Comparison of ENCODE assay signal across 8 mouse cellular contexts in the genomic region with DNA sequence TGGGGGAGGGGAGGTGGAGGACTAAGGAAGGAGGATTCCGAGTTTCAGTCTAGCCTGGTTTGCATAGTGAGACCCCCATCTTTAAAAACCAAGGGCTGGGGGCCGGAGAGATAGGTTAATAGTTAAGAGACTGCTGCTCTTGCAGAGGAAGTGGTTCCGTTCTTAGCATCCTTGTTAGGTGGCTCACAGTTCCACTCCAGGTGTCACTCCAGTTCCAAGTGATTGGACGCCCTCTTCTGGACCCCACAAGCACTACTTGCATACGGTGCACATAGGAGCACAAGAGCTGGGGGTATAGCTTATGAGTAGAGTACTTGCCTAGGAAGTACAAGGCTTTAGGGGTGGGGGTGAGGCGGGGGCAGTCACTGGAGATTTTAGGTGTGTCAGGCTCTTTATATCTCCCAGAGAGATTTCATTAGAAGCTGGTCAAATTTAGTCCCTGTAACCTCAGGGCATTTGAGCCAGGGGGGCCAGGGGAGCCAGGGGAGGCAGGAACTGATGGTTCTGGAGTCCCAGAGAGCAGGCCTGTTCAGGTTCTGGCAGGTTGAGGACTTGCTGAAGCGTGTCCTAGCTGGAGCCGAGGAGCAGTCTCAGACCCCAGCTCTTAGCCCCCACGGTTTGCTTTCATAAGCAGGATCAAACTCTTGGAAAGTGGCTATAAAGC. TPM values are rescaled to one million over a fixed set of nuclear protein-coding genes. Genes with fewer than 3 reads are reported as not detected.
A peak's percentile ranks its signal among the peaks of the same experiment; 100 is the strongest.
DNase-seq lines count a peak whose midpoint lies in the region; ATAC-seq and TF ChIP-seq lines count a peak whose summit lies in the region.

No protein-coding gene starts in this region.

- TF ChIP-seq POLR2A in testis, adult 2 months (IDR thresholded peaks at IDR 0.05; ENCODE audit: control insufficient read depth, low read depth, low read length): no peak
- TF ChIP-seq POLR2A in cerebellum, adult 2 months (IDR thresholded peaks at IDR 0.05; ENCODE audit: borderline replicate concordance, insufficient read depth, low read length): no peak
- no peak for TF ChIP-seq POLR2A in kidney, adult 2 months (IDR thresholded peaks at IDR 0.05; ENCODE audit: low read depth, low read length)

- H3K4me2 ChIP-seq in neural tube, embryonic 12.5 days (replicated peaks): peak overlapping the region; percentile 93

- H3K9me3 ChIP-seq in neural tube, embryonic 12.5 days: no peaks in the 10 kb centered on the region

- peaks cover 5% of the 10 kb centered on the region for H3K4me1 ChIP-seq in testis, adult 2 months (ENCODE audit: control insufficient read depth, insufficient read depth, low read length)
- H3K4me1 ChIP-seq in cerebellum, adult 2 months (ENCODE audit: control insufficient read depth, insufficient read depth, low read length): no peaks in the 10 kb centered on the region
- peaks cover 4% of the 10 kb centered on the region; the same call in 1 of the 2 replicates for H3K4me1 ChIP-seq in kidney, adult 2 months (ENCODE audit: control insufficient read depth, insufficient read depth, low read length)
- H3K4me1 ChIP-seq in neural tube, embryonic 12.5 days: peaks cover 12% of the 10 kb centered on the region

- no peak for DNase-seq in testis, postnatal 10 days (ENCODE audit: low spot score)
- DNase-seq in cerebellum, adult 2 months: peak; percentile 24 to 29
- DNase-seq in forelimb bud, embryonic 11.5 days (ENCODE audit: low read depth, low spot score): peak; percentile 68
- peak; percentile 64 for DNase-seq in kidney, adult 2 months
- peak; percentile 44 to 45 for DNase-seq in lung, adult 18-20 months
- peak; percentile 34 to 36 for DNase-seq in urinary bladder, postnatal 36 days (ENCODE audit: low spot score in 2 of 2)

- H3K27ac ChIP-seq in testis, adult 2 months (ENCODE audit: control insufficient read depth, insufficient read depth, low read depth, low read length): peak overlapping the region; percentile 55; the same call in 1 of the 2 replicates
- H3K27ac ChIP-seq in cerebellum, adult 2 months (ENCODE audit: insufficient read depth, low read length): no peak overlapping the region
- H3K27ac ChIP-seq in kidney, adult 2 months (ENCODE audit: insufficient read depth, low read depth, low read length): peak overlapping the region; percentile 30; the same call in 1 of the 2 replicates
- H3K27ac ChIP-seq in neural tube, embryonic 12.5 days: no peak overlapping the region

- peak; percentile 39; the same call in 1 of the 2 replicates for TF ChIP-seq CTCF in testis, adult 2 months (IDR thresholded peaks at IDR 0.05; ENCODE audit: control insufficient read depth, insufficient read depth, insufficient replicate concordance, low read depth, low read length)
- TF ChIP-seq CTCF in cerebellum, adult 2 months (IDR thresholded peaks at IDR 0.05; ENCODE audit: borderline replicate concordance, insufficient read depth, low read depth, low read length): peak; percentile 58; the same call in 1 of the 2 replicates
- TF ChIP-seq CTCF in kidney, adult 2 months (conservative IDR thresholded peaks at IDR 0.05; ENCODE audit: insufficient read depth, insufficient read length, low read depth, low read length): peak; percentile 60

- WGBS in cerebellum, adult 2 months: 41% methylated on average over 9 of the region's 9 CpGs
- 23% methylated on average over 9 of the region's 9 CpGs for WGBS in kidney, adult 2 months
- WGBS in neural tube, embryonic 12.5 days: 18% methylated on average over 9 of the region's 9 CpGs

- no peak for ATAC-seq in neural tube, embryonic 12.5 days (ENCODE audit: low FRiP score, low read depth)

- H3K9ac ChIP-seq in neural tube, embryonic 12.5 days: no peak overlapping the region

- H3K27me3 ChIP-seq in testis, adult 2 months (ENCODE audit: control insufficient read depth, insufficient read depth, low read length): no peaks in the 10 kb centered on the region
- H3K27me3 ChIP-seq in cerebellum, adult 2 months (ENCODE audit: control insufficient read depth, insufficient read depth, low read length): peaks cover 2% of the 10 kb centered on the region; the same call in 1 of the 2 replicates
- H3K27me3 ChIP-seq in kidney, adult 2 months (replicated peaks; ENCODE audit: control insufficient read depth, insufficient read depth, low read length): no peaks in the 10 kb centered on the region
- no peaks in the 10 kb centered on the region for H3K27me3 ChIP-seq in neural tube, embryonic 12.5 days (replicated peaks)

- H3K36me3 ChIP-seq in testis, adult 2 months (ENCODE audit: control insufficient read depth, insufficient read depth, low read length): no peaks in the 10 kb centered on the region
- no peaks in the 10 kb centered on the region for H3K36me3 ChIP-seq in kidney, adult 2 months (ENCODE audit: control insufficient read depth, insufficient read depth, low read length)
- H3K36me3 ChIP-seq in neural tube, embryonic 12.5 days: no peaks in the 10 kb centered on the region

- H3K4me3 ChIP-seq in testis, adult 2 months (ENCODE audit: control insufficient read depth, low read depth, low read length): peak overlapping the region; percentile 73; the same call in 1 of the 2 replicates
- no peak overlapping the region for H3K4me3 ChIP-seq in cerebellum, adult 2 months (replicated peaks; ENCODE audit: insufficient read depth, low read depth, low read length)
- H3K4me3 ChIP-seq in kidney, adult 2 months (ENCODE audit: insufficient read depth, low read depth, low read length): no peak overlapping the region; the same call in 1 of the 2 replicates
- H3K4me3 ChIP-seq in neural tube, embryonic 12.5 days: peak overlapping the region; percentile 96; the same call in 1 of the 2 replicates

RNA-seq across cellular contexts. Expression of a gene that starts 1.5 kb away (rescaled TPM):
- polyA plus RNA-seq in testis, adult 2 months (2012; rRNA removed): 10.7 and 17.2 TPM in 2 replicates
- 6.2 and 6.3 TPM in 2 replicates for polyA plus RNA-seq in cerebellum, adult 2 months (2012; rRNA removed)
- polyA plus RNA-seq in kidney, adult 2 months (2012; rRNA removed): 8.7 and 10.8 TPM in 2 replicates
- polyA plus RNA-seq in neural tube, embryonic 12.5 days (2016; fragmentation: Nextera tagmentation; extraction: Ambion mirVana): 82.8 and 85.4 TPM in 2 replicates

Comparison
In these comparisons a context has a peak if more than half of its experiments do, and no peak if none do; other contexts are left out.
1. H3K27ac ChIP-seq: peak in testis, adult 2 months (single experiment) and kidney, adult 2 months (single experiment); none in cerebellum, adult 2 months (single experiment) and neural tube, embryonic 12.5 days (single experiment).
2. H3K4me3 ChIP-seq: peak in testis, adult 2 months (single experiment) and neural tube, embryonic 12.5 days (single experiment); none in cerebellum, adult 2 months (single experiment) and kidney, adult 2 months (single experiment).
3. Peak in every context shown above with its lines, with median percentiles within 50 percentile points of each other: CTCF ChIP-seq.